Mouse (Mus musculus) gastrocnemius, postnatal 36 days (tissue): ENCODE results near the gene Vamp4. TPM values are rescaled to one million over a fixed set of nuclear protein-coding genes. Genes with fewer than 3 reads are reported as not detected.
"Not testable (repeated sequence)": the region's sequence is repeated elsewhere in the genome, so short reads cannot be mapped to it uniquely, and the experiment has no call there.

Experiments used
- DNase-seq, 2 experiments: peaks; one replicate each; pipeline ENCODE4 v3.0.0; 2022
- intact Hi-C: fragments of 180-260 bp; cut with DNase I; formaldehyde crosslinking; loops from one replicate; pipeline ENCODE4 v1.15.1; 2025
- total RNA-seq, 2 experiments: library from RNA; stranded (reverse); gene quantifications; 2 replicates each; pipeline ENCODE4 v1.2.3; 2021

Gene Vamp4
- total RNA-seq, 2 experiments from 2014 or later: 13.9 to 15.3 TPM

GRCm38 (mm10) chr1:162586282-162586681 lies 16.0 kb downstream of the Vamp4 start:
- DNase-seq: no peak
- intact Hi-C loops: loop anchor here (2.0 kb wide), 1 partner anchor 17 kb away; no protein-coding TSS in a partner anchor

- intact Hi-C loops: no loop called here
- no peak for DNase-seq
These were observed 18.3 kb downstream of the Vamp4 start for GRCm38 (mm10) chr1:162588606-162589005.

- intact Hi-C loops: no loop called here
- DNase-seq: peak in 1 of 2 experiments; percentile 5
These were observed 19.1 kb downstream of the Vamp4 start for GRCm38 (mm10) chr1:162589443-162589842.

- DNase-seq: no peak
- intact Hi-C loops: no loop called here
These were observed 20.2 kb downstream of the Vamp4 start for GRCm38 (mm10) chr1:162590415-162590997.

- intact Hi-C loops: loop anchor here (5.0 kb wide), 1 partner anchor 50 kb away; no protein-coding TSS in a partner anchor
- no peak for DNase-seq
These were observed 27.2 kb downstream of the Vamp4 start for GRCm38 (mm10) chr1:162597379-162598102.

GRCm38 (mm10) chr1:162599617-162600016 lies 29.3 kb downstream of the Vamp4 start:
- no peak for DNase-seq
- intact Hi-C loops: loop anchor here (5.0 kb wide), 1 partner anchor 48 kb away; no protein-coding TSS in a partner anchor

GRCm38 (mm10) chr1:162601288-162601687 lies 31.0 kb downstream of the Vamp4 start:
- intact Hi-C loops: no loop called here

GRCm38 (mm10) chr1:162608127-162608526 lies 37.8 kb downstream of the Vamp4 start:
- intact Hi-C loops: no loop called here
- no peak for DNase-seq

More at GRCm38 (mm10) chr1:162601288-162601687, 31.0 kb downstream of the Vamp4 start:
- DNase-seq: no peak

- no peak for DNase-seq
- intact Hi-C loops: no loop called here
These were observed 39.4 kb downstream of the Vamp4 start for GRCm38 (mm10) chr1:162609633-162610250.

- intact Hi-C loops: no loop called here
- DNase-seq: no peak
These were observed 40.9 kb downstream of the Vamp4 start for GRCm38 (mm10) chr1:162611191-162611590.

- no peak for DNase-seq
- intact Hi-C loops: no loop called here
These were observed 45.2 kb downstream of the Vamp4 start for GRCm38 (mm10) chr1:162615511-162615910.

- no peak for DNase-seq
- intact Hi-C loops: no loop called here
These were observed 50.2 kb downstream of the Vamp4 start for GRCm38 (mm10) chr1:162620487-162620886.

GRCm38 (mm10) chr1:162623895-162624294 lies 53.6 kb downstream of the Vamp4 start:
- DNase-seq: no peak
- intact Hi-C loops: no loop called here

- intact Hi-C loops: no loop called here
- DNase-seq: no peak
These were observed 54.9 kb downstream of the Vamp4 start for GRCm38 (mm10) chr1:162625229-162625628.

GRCm38 (mm10) chr1:162627821-162628220 lies 57.5 kb downstream of the Vamp4 start:
- intact Hi-C loops: not testable (repeated sequence)

GRCm38 (mm10) chr1:162628326-162628725 lies 58.0 kb downstream of the Vamp4 start:
- not testable (repeated sequence) for DNase-seq

More at GRCm38 (mm10) chr1:162627821-162628220, 57.5 kb downstream of the Vamp4 start:
- not testable (repeated sequence) for DNase-seq

GRCm38 (mm10) chr1:162635291-162635931 lies 65.1 kb downstream of the Vamp4 start:
- intact Hi-C loops: not testable (repeated sequence)
- DNase-seq: peak; percentile 58 to 61

More at GRCm38 (mm10) chr1:162628326-162628725, 58.0 kb downstream of the Vamp4 start:
- intact Hi-C loops: not testable (repeated sequence)

- intact Hi-C loops: no loop called here
- DNase-seq: no peak
These were observed 66.2 kb downstream of the Vamp4 start for GRCm38 (mm10) chr1:162636516-162636915.

GRCm38 (mm10) chr1:162638535-162638934 lies 68.2 kb downstream of the Vamp4 start:
- intact Hi-C loops: no loop called here
- DNase-seq: no peak

GRCm38 (mm10) chr1:162639051-162639750 lies 68.9 kb downstream of the Vamp4 start, which contains the start of gene Myoc:
Gene Myoc, plus strand, starts transcription at chr1:162639155.
- intact Hi-C loops: no loop called here
- peak in 1 of 2 experiments; percentile 45 for DNase-seq
